Mouse (Mus musculus): ENCODE data around the gene Cryaa. TPM values are rescaled to one million over a fixed set of nuclear protein-coding genes. Genes with fewer than 3 reads are reported as not detected.
A peak's percentile ranks its signal among the peaks of the same experiment; 100 is the strongest.

The Cryaa gene
- polyA plus RNA-seq (2014; fragmentation: Nextera tagmentation; extraction: Ambion mirVana): not detected in 2 replicates

DNA sequence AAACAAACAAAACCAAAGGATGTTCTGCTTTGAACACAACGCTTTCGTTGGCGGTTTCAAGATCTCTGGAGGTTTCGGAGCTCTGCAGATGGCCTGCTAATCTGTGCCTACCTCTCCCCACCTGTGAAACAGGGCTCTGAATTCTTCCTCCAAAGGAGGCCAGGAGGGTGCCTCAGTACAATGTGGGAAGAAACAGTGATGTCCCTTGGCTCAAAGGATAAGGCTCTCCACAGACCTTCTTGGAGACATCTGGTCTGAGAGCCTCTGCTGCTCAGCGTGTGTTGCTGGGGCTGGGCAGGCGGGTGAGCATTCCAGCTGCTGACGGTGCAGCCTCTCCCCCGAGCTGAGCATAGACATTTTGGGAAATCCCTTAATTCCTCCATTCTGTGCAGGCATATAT is at the start of gene Cryaa:
Gene Cryaa, plus strand, starts transcription at position 301 of the 400 bp plus-strand sequence.
- no peak for ATAC-seq (ENCODE audit: insufficient read depth, low FRiP score, low TSS enrichment)
- Histone ChIP-seq H3K36me3 (ENCODE audit: control insufficient read depth, insufficient read depth, low read length) (no peaks in the 10 kb centered on the region), H3K4me1 (ENCODE audit: control insufficient read depth, insufficient read depth, low read length) (no peaks in the 10 kb centered on the region), H3K4me3 (ENCODE audit: low read depth, low read length) (no peak within 1 kb of the TSS), H3K27ac (ENCODE audit: low read depth, low read length) (no peak within 1 kb of the TSS), H3K9ac (ENCODE audit: low read length) (no peak within 1 kb of the TSS), H3K4me2 (ENCODE audit: low read depth) (no peak within 1 kb of the TSS), H3K27me3 (ENCODE audit: control insufficient read depth, insufficient read depth, low read length) (no peaks in the 10 kb centered on the region), H3K9me3 (ENCODE audit: control insufficient read depth, low read length) (no peaks in the 10 kb centered on the region)
- WGBS: 87% methylated on average over 8 of the region's 8 CpGs
- no peak for DNase-seq (ENCODE audit: low spot score)

DNA sequence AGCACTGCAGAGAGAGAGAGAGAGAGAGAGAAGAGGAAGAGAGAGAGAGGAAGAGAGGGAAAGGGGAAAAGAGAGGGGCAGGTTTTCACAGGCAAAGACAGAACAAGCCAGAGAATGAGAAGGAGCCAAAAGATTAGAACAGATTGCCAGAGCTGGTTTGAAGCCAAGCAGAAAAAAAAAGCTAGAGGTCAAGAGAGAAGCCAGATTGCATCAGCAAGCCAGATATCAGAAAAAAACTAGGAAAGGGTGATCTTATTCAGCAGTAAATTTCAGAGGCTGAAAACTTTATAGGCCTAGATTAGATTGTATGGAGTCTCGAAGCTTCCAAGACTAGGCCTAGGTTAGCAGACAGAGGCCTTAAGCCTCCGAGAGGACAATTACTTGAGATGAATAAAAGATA is 49.6 kb upstream of the Cryaa start:
- H3K9me3 ChIP-seq (ENCODE audit: control insufficient read depth, low read length): no peaks in the 10 kb centered on the region
- no peak overlapping the region for H3K4me3 ChIP-seq (ENCODE audit: low read depth, low read length)
- no peak overlapping the region for H3K27ac ChIP-seq (ENCODE audit: low read depth, low read length)
- ATAC-seq (ENCODE audit: insufficient read depth, low FRiP score, low TSS enrichment) (no peak), DNase-seq (ENCODE audit: low spot score) (no peak)
- H3K4me2 ChIP-seq (ENCODE audit: low read depth): no peak overlapping the region
- no peaks in the 10 kb centered on the region for H3K4me1 ChIP-seq (ENCODE audit: control insufficient read depth, insufficient read depth, low read length)
- no peaks in the 10 kb centered on the region for H3K27me3 ChIP-seq (ENCODE audit: control insufficient read depth, insufficient read depth, low read length)
- WGBS: 92% methylated on average over 2 of the region's 2 CpGs
- H3K36me3 ChIP-seq (ENCODE audit: control insufficient read depth, insufficient read depth, low read length): no peaks in the 10 kb centered on the region
- no peak overlapping the region for H3K9ac ChIP-seq (ENCODE audit: low read length)

DNA sequence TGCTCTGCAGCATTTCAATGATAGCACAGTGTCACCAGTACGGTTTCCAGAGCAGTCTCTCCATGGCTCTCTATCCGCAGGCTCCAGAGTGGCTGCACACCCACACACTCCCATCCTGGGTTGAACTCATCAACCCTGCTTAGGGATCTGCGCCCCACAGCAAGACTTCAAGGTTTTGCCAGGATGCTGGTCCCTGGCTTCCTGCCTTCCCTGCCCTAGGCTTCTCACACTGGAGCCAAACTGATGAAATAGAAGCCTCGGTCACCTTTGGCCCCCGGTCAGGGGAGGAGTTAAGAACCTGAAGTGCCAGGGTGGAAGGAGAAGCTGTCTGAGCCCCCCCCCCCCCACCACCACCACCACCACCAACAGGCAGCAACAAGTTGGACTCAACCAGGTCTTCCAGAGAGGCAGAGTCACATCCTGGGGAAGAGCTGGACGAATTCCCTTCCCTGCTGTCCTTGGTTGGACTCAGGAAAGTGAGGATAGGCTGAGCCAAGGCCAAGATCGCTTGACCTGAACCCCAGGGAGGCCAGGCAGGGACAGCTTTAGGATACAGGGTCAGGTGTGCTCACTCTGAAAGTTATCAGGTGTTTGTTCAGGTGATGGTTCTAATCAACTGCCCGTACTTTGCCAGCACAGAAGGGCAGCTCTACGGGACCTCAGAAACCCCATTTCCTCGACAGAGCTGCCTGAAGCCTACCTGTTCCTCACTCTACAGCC is 46.4 kb upstream of the Cryaa start:
- Histone ChIP-seq H3K9ac (ENCODE audit: low read length) (no peak overlapping the region), H3K36me3 (ENCODE audit: control insufficient read depth, insufficient read depth, low read length) (no peaks in the 10 kb centered on the region), H3K27me3 (ENCODE audit: control insufficient read depth, insufficient read depth, low read length) (peaks cover 9% of the 10 kb centered on the region), H3K4me3 (ENCODE audit: low read depth, low read length) (no peak overlapping the region), H3K9me3 (ENCODE audit: control insufficient read depth, low read length) (no peaks in the 10 kb centered on the region), H3K4me1 (ENCODE audit: control insufficient read depth, insufficient read depth, low read length) (peaks cover 3% of the 10 kb centered on the region; the same call in 1 of the 2 replicates), H3K4me2 (ENCODE audit: low read depth) (no peak overlapping the region), H3K27ac (ENCODE audit: low read depth, low read length) (no peak overlapping the region)
- DNase-seq (ENCODE audit: low spot score): no peak
- no peak for ATAC-seq (ENCODE audit: insufficient read depth, low FRiP score, low TSS enrichment)
- WGBS: 84% methylated on average over 10 of the region's 10 CpGs

DNA sequence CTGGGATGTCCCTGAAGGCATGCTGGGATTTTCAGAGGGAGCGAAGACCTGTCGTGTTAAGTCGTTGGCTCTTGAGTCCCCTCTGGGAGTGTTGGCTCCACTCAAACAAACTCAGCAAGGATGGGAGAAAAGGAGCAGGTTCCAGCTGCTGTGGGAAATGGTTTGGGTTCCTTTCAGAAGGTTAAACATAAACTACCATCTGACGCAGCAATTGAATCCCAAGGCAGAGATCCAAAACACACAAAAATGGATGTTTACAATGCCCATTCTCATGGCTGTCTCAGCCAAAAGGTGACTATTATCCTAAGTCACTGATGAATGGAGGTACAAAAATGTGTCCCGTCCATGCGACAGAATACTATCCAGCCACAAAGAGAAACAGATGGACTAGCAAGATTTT is 44.6 kb upstream of the Cryaa start:
- Histone ChIP-seq H3K27me3 (ENCODE audit: control insufficient read depth, insufficient read depth, low read length) (peaks cover 20% of the 10 kb centered on the region), H3K36me3 (ENCODE audit: control insufficient read depth, insufficient read depth, low read length) (no peaks in the 10 kb centered on the region), H3K9me3 (ENCODE audit: control insufficient read depth, low read length) (no peaks in the 10 kb centered on the region), H3K4me3 (ENCODE audit: low read depth, low read length) (no peak overlapping the region), H3K9ac (ENCODE audit: low read length) (no peak overlapping the region), H3K4me2 (ENCODE audit: low read depth) (no peak overlapping the region), H3K4me1 (ENCODE audit: control insufficient read depth, insufficient read depth, low read length) (peaks cover 9% of the 10 kb centered on the region; the same call in 1 of the 2 replicates), H3K27ac (ENCODE audit: low read depth, low read length) (no peak overlapping the region)
- ATAC-seq (ENCODE audit: insufficient read depth, low FRiP score, low TSS enrichment) (no peak), DNase-seq (ENCODE audit: low spot score) (no peak)
- WGBS: 63% methylated on average over 6 of the region's 6 CpGs

DNA sequence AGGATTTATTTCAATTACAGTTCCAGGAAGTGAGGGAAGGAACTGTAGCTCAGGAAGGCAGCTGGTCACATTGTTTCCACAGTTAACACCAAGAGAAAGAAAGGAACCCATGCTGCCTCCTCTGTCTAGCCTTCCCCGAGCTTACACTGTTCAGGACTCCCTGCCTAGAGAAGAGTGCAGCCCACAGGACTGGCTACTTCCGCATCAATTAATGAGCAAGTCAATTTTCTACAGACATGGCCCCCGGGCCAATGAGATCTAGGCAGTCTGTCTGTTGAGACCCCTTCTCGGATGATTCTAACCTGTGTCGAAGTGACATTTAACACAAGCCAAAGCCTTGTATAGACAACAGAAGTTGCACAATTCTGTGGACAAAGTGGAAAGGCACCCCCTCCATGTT is 42.7 kb upstream of the Cryaa start:
- ATAC-seq (ENCODE audit: insufficient read depth, low FRiP score, low TSS enrichment): no peak
- Histone ChIP-seq H3K4me2 (ENCODE audit: low read depth) (no peak overlapping the region), H3K27me3 (ENCODE audit: control insufficient read depth, insufficient read depth, low read length) (peaks cover 20% of the 10 kb centered on the region), H3K27ac (ENCODE audit: low read depth, low read length) (no peak overlapping the region), H3K4me3 (ENCODE audit: low read depth, low read length) (no peak overlapping the region), H3K36me3 (ENCODE audit: control insufficient read depth, insufficient read depth, low read length) (no peaks in the 10 kb centered on the region), H3K9me3 (ENCODE audit: control insufficient read depth, low read length) (no peaks in the 10 kb centered on the region), H3K9ac (ENCODE audit: low read length) (no peak overlapping the region), H3K4me1 (ENCODE audit: control insufficient read depth, insufficient read depth, low read length) (peaks cover 9% of the 10 kb centered on the region; the same call in 1 of the 2 replicates)
- DNase-seq (ENCODE audit: low spot score): no peak
- WGBS: 83% methylated on average over 5 of the region's 5 CpGs

DNA sequence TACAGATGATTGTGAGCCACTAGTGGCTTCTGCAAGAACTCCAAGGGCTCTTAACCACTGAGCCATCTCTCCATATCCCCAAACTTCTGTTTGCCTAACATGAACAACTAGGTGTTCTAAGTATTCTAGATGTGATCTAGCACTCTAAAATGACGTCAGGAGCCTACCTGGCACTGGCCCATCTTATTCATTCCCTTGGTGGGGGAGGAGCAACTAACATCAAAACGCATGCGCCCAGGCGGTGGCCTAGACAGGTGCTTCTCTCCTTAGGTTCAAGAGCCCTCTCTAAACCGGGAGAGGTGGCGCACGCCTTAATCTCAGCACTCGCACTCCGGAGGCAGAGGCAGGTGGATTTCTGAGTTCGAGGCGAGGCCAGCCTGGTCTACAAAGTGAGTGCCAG is 41.8 kb upstream of the Cryaa start:
- 54% methylated on average over 11 of the region's 11 CpGs for WGBS
- Histone ChIP-seq H3K9ac (ENCODE audit: low read length) (no peak overlapping the region), H3K4me2 (ENCODE audit: low read depth) (peak overlapping the region; percentile 91; the same call in 1 of the 2 replicates), H3K27ac (ENCODE audit: low read depth, low read length) (no peak overlapping the region), H3K36me3 (ENCODE audit: control insufficient read depth, insufficient read depth, low read length) (no peaks in the 10 kb centered on the region), H3K4me3 (ENCODE audit: low read depth, low read length) (no peak overlapping the region), H3K27me3 (ENCODE audit: control insufficient read depth, insufficient read depth, low read length) (peaks cover 20% of the 10 kb centered on the region), H3K9me3 (ENCODE audit: control insufficient read depth, low read length) (no peaks in the 10 kb centered on the region), H3K4me1 (ENCODE audit: control insufficient read depth, insufficient read depth, low read length) (peaks cover 9% of the 10 kb centered on the region; the same call in 1 of the 2 replicates)
- DNase-seq (ENCODE audit: low spot score) (no peak), ATAC-seq (ENCODE audit: insufficient read depth, low FRiP score, low TSS enrichment) (no peak)

DNA sequence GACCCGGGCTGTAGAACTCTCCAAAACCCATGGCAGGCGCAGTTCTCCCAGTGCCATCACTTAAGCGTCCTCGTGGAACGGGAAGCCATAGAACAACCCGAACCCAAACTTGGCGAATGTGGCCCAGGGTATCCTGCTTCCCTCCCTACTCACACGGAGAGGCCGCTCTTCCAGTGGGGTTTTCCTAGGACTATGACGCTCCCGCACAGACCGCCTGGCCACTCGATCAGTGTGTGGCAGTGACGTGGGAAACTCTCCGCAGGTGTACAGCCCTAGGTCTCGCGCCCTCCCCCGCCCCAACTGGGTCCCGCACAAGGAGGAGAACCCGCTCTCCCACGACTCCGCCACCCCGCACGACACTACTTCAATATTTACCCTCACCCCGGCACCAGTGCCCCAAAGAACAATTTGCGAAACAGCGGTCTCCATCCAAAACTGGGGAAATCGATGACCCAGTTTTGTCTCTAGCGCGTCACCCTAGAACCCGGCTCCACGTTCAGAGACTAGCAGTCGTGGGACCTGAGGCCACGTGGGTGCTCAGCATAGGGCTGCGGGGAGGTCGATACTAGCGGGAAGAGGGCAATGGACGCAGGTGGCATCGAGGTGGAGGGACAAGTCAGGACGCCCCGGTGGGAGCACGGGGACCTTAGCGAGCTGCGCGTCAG is 41.2 kb upstream of the Cryaa start:
- peak overlapping the region; percentile 35 for H3K9ac ChIP-seq (ENCODE audit: low read length)
- peak overlapping the region; percentile 91 for H3K4me2 ChIP-seq (ENCODE audit: low read depth)
- H3K9me3 ChIP-seq (ENCODE audit: control insufficient read depth, low read length): no peaks in the 10 kb centered on the region
- ATAC-seq (ENCODE audit: insufficient read depth, low FRiP score, low TSS enrichment) (0 out of 2 replicates have a peak, but pooled peaks have one; percentile 16), DNase-seq (ENCODE audit: low spot score) (peak; percentile 20)
- H3K4me1 ChIP-seq (ENCODE audit: control insufficient read depth, insufficient read depth, low read length): peaks cover 9% of the 10 kb centered on the region; the same call in 1 of the 2 replicates
- no peak overlapping the region for H3K27ac ChIP-seq (ENCODE audit: low read depth, low read length)
- 4% methylated on average over 41 of the region's 45 CpGs for WGBS
- H3K36me3 ChIP-seq (ENCODE audit: control insufficient read depth, insufficient read depth, low read length): no peaks in the 10 kb centered on the region
- peaks cover 20% of the 10 kb centered on the region for H3K27me3 ChIP-seq (ENCODE audit: control insufficient read depth, insufficient read depth, low read length)
- peak overlapping the region; percentile 45 for H3K4me3 ChIP-seq (ENCODE audit: low read depth, low read length)

DNA sequence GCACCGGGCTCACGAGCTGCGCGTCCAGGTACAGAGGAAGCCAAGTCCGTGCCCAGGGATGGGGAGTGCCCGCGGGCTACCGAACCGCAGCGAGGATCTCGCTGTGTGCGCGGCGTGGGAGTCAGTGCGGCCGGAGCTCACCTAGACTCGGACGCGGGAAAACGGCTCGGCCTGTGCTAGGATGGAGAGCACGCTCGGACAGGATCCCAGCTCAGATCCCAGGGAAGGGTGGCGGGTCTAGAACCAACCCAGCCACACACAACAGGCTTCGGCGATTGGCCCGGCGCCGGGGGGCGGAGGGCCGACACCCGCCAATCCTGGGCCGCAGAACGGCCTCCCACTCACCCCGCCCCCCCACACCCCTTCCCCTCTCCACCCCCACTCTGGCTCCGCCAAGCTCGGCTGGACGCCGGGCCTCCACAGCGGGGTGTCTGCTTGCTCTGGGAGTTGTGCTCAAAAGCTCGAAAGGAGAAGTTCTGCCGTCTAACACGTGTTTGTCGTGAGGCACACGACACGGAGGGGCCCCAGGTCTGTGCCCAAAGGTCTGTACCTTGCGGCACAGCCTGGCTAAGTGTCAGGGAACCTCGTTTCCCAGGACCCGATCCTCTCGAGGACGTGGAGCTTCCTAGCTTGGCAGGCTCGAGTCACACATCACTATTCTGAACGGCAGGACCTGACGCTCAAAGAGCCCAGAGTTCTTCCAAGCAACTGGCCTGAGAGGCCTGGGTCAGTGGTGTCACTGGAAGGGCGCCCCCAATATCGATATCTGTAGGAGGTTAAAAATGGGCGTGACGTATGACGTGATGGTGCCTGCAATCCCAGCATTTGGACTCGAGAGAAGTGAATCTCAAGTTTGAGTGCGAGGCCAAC is 40.4 kb upstream of the Cryaa start, which contains the start of gene Cbs:
Gene Cbs, minus strand, starts transcription at position 297 of the 870 bp plus-strand sequence.
- no peaks in the 10 kb centered on the region for H3K36me3 ChIP-seq (ENCODE audit: control insufficient read depth, insufficient read depth, low read length)
- ATAC-seq (ENCODE audit: insufficient read depth, low FRiP score, low TSS enrichment): peak; percentile 75
- WGBS: 2% methylated on average over 61 of the region's 61 CpGs
- peak; percentile 75 for DNase-seq (ENCODE audit: low spot score)
- H3K27me3 ChIP-seq (ENCODE audit: control insufficient read depth, insufficient read depth, low read length): peaks cover 20% of the 10 kb centered on the region
- H3K9me3 ChIP-seq (ENCODE audit: control insufficient read depth, low read length): no peaks in the 10 kb centered on the region
- H3K4me2 ChIP-seq (ENCODE audit: low read depth): peak within 1 kb of the TSS; percentile 91
- peak within 1 kb of the TSS; percentile 35 for H3K9ac ChIP-seq (ENCODE audit: low read length)
- H3K4me3 ChIP-seq (ENCODE audit: low read depth, low read length): peak within 1 kb of the TSS; percentile 45
- H3K27ac ChIP-seq (ENCODE audit: low read depth, low read length): no peak within 1 kb of the TSS
- peaks cover 9% of the 10 kb centered on the region; the same call in 1 of the 2 replicates for H3K4me1 ChIP-seq (ENCODE audit: control insufficient read depth, insufficient read depth, low read length)

Data from neural tube, embryonic 11.5 days (tissue).